Mouse (Mus musculus) intestine, embryonic 15.5 days (tissue): Measurements from ENCODE around the gene Stxbp3. TPM values are rescaled to one million over a fixed set of nuclear protein-coding genes. Genes with fewer than 3 reads are reported as not detected.

ENCODE experiments used
- ATAC-seq: fragments of 200-750 bp; cut with Nextera tagmentation; 2 replicates; pipeline ENCODE4 v1.8.0; 2017; ENCODE audit warnings: moderate TSS enrichment, moderate library complexity
- H3K27ac ChIP-seq: fragments of 300-500 bp; sonication (generic); 2 replicates; pipeline ENCODE4 v1.5.1; 2015; ENCODE audit warnings: mild to moderate bottlenecking, inconsistent platforms
- H3K27me3 ChIP-seq: fragments of 300-500 bp; sonication (generic); replicated peaks from 2 replicates; pipeline ENCODE4 v1.6.1; 2015; ENCODE audit warnings: inconsistent platforms
- H3K36me3 ChIP-seq: fragments of 300-500 bp; sonication (generic); 2 replicates; pipeline ENCODE4 v1.6.1; 2015; ENCODE audit warnings: inconsistent platforms
- H3K4me1 ChIP-seq: fragments of 300-500 bp; sonication (generic); replicated peaks from 2 replicates; pipeline ENCODE4 v1.6.1; 2015; ENCODE audit warnings: inconsistent platforms
- H3K4me2 ChIP-seq: fragments of 300-500 bp; sonication (generic); replicated peaks from 2 replicates; pipeline ENCODE4 v1.6.1; 2015; ENCODE audit warnings: mild to moderate bottlenecking, inconsistent platforms
- H3K4me3 ChIP-seq: fragments of 300-500 bp; sonication (generic); replicated peaks from 2 replicates; pipeline ENCODE4 v1.5.1; 2015; ENCODE audit warnings: inconsistent platforms
- H3K9ac ChIP-seq: fragments of 300-500 bp; sonication (generic); 2 replicates; pipeline ENCODE4 v1.6.1; 2015; ENCODE audit warnings: inconsistent platforms
- H3K9me3 ChIP-seq: fragments of 300-500 bp; sonication (generic); 2 replicates; pipeline ENCODE4 v1.6.1; 2016; ENCODE audit warnings: inconsistent platforms
- WGBS: fragments of 180-500 bp; shearing (Covaris S2); methylation state at CpG from one replicate; pipeline ENCODE4 v1.1.7; 2015; 5-methylcytosine and 5-hydroxymethylcytosine counted together
- polyA plus RNA-seq: library from polyadenylated mRNA; unstranded; fragments of >200 nt; fragmentation: Nextera tagmentation; extraction: Ambion mirVana; gene quantifications from 2 replicates; pipeline ENCODE4 v1.2.1, GENCODE M21; 2015

Stxbp3 gene
- polyA plus RNA-seq, 1 experiment from 2014 or later = 46.0 TPM

GRCm38 (mm10) chr3:108754541-108754940 is 85.8 kb downstream of the Stxbp3 start:
- no peak overlapping the region for H3K27ac ChIP-seq
- no peaks in the 10 kb centered on the region for H3K36me3 ChIP-seq
- H3K9ac ChIP-seq = no peak overlapping the region
- no peak overlapping the region for H3K4me2 ChIP-seq
- no peak; the same call in 1 of the 2 replicates for ATAC-seq
- H3K9me3 ChIP-seq = no peaks in the 10 kb centered on the region
- WGBS = 74% methylated on average over 1 of the region's 1 CpGs
- no peak overlapping the region for H3K4me3 ChIP-seq
- H3K27me3 ChIP-seq = no peaks in the 10 kb centered on the region
- no peaks in the 10 kb centered on the region for H3K4me1 ChIP-seq

- no peak overlapping the region for H3K4me3 ChIP-seq
- no peak overlapping the region for H3K27ac ChIP-seq
- H3K36me3 ChIP-seq = no peaks in the 10 kb centered on the region
- H3K27me3 ChIP-seq = no peaks in the 10 kb centered on the region
- H3K9ac ChIP-seq = no peak overlapping the region
- H3K9me3 ChIP-seq = no peaks in the 10 kb centered on the region
- 78% methylated on average over 6 of the region's 6 CpGs for WGBS
- H3K4me2 ChIP-seq = no peak overlapping the region
- ATAC-seq = no peak; the same call in 1 of the 2 replicates
- no peaks in the 10 kb centered on the region for H3K4me1 ChIP-seq
Measured at GRCm38 (mm10) chr3:108751691-108752090, 88.6 kb downstream of the Stxbp3 start.

DNA sequence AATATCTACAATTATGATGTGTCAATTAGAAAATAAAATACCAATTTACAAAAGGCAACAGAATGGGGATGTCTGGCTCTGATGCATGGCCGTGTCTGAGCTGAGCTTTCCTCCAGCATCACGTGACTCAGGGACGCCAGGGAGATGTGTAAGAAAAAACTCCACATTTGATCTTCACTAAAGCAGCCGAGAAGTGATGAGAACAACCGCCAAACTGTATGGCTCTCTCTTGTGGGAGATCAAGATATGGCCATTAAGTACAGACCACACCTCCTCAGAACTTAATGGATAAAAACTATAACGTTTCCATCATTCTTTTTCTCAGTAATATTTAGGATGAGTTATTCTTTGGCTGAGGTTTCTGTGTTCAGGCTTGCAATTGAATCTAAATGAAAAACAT is 89.3 kb downstream of the Stxbp3 start:
- Histone ChIP-seq H3K9me3 (no peaks in the 10 kb centered on the region), H3K4me2 (no peak overlapping the region), H3K27me3 (no peaks in the 10 kb centered on the region), H3K4me3 (no peak overlapping the region), H3K36me3 (no peaks in the 10 kb centered on the region), H3K9ac (no peak overlapping the region), H3K27ac (no peak overlapping the region), H3K4me1 (no peaks in the 10 kb centered on the region)
- 51% methylated on average over 6 of the region's 6 CpGs for WGBS
- no peak for ATAC-seq

GRCm38 (mm10) chr3:108744060-108744459 is 96.3 kb downstream of the Stxbp3 start:
- 83% methylated on average over 4 of the region's 4 CpGs for WGBS
- H3K27ac ChIP-seq = no peak overlapping the region
- no peak overlapping the region for H3K4me2 ChIP-seq
- 0 out of 2 replicates have a peak, but pooled peaks cover 5% of the 10 kb centered on the region for H3K4me1 ChIP-seq
- H3K4me3 ChIP-seq = no peak overlapping the region
- H3K9ac ChIP-seq = no peak overlapping the region
- no peaks in the 10 kb centered on the region for H3K36me3 ChIP-seq
- H3K27me3 ChIP-seq = no peaks in the 10 kb centered on the region
- H3K9me3 ChIP-seq = no peaks in the 10 kb centered on the region
- no peak for ATAC-seq

Other genes with a start within 250 kb of the Stxbp3 start
- gene Wdr47, start 249.2 kb downstream of the Stxbp3 start, polyA plus RNA-seq = 7.0 and 8.7 TPM in 2 replicates
- 70.2 and 74.3 TPM in 2 replicates for gene Clcc1, start 186.6 kb downstream of the Stxbp3 start, polyA plus RNA-seq
- gene Gpsm2, start 118.2 kb downstream of the Stxbp3 start, polyA plus RNA-seq = 49.1 and 56.1 TPM in 2 replicates
- 0.10 TPM in 1 of 2 replicates, not detected in the other for gene Aknad1, start 100.9 kb downstream of the Stxbp3 start, polyA plus RNA-seq
- gene Fndc7, start 49.5 kb upstream of the Stxbp3 start, polyA plus RNA-seq = 0.05 and 0.14 TPM in 2 replicates
- 74.4 and 79.3 TPM in 2 replicates for gene Prpf38b, start 71.2 kb upstream of the Stxbp3 start, polyA plus RNA-seq
- gene Henmt1, start 99.3 kb upstream of the Stxbp3 start, polyA plus RNA-seq = 0.21 and 0.45 TPM in 2 replicates
- gene Gm9857, start 99.9 kb upstream of the Stxbp3 start, polyA plus RNA-seq = not detected in 2 replicates
- 10.5 and 11.8 TPM in 2 replicates for gene Fam102b, start 187.1 kb upstream of the Stxbp3 start, polyA plus RNA-seq
- not detected in 2 replicates for gene Slc25a54, start 239.9 kb upstream of the Stxbp3 start, polyA plus RNA-seq